Mouse (Mus musculus): Measurements from ENCODE around the gene Krt34. TPM values are rescaled to one million over a fixed set of nuclear protein-coding genes. Genes with fewer than 3 reads are reported as not detected.

The Krt34 gene
- total and polyA plus RNA-seq, 3 experiments: not detected

DNA sequence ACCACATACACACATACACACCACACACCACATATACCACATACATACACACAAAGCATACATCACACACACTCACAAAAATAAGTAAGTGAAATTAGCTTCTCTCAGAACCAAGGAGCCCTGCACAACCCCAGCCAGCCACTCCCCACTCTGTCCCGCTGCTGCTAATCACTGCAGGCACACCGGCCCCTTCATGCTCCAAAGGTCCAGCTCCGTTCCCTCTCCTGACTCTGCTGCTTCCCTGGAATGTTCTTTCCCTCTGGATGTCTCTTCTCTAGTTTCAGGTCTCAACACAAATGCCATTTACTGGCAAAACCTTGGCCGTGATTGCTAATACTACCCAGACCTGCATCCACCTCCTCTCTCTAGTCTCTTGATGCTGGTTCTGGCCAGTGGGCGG lies 30.7 kb downstream of the Krt34 start:
- Histone ChIP-seq H3K79me2 (replicated peaks; ENCODE audit: control insufficient read depth, extremely low read depth, insufficient read depth, poor library complexity, severe bottlenecking) (no peaks in the 10 kb centered on the region), H3K4me3 (replicated peaks in 1 of 3; ENCODE audit: low read depth in 2 of 3, low read length in 2 of 3, poor library complexity in 1 of 3) (no peak overlapping the region), H3K9ac (ENCODE audit: insufficient read depth, low read depth) (no peak overlapping the region), H3K36me3 (replicated peaks in 1 of 2; ENCODE audit: control insufficient read depth in 1 of 2, insufficient read depth in 1 of 2, low read length in 1 of 2) (no peaks in the 10 kb centered on the region), H3K4me1 (ENCODE audit: control insufficient read depth in 1 of 2, insufficient read depth in 2 of 2) (no peaks in the 10 kb centered on the region), H3K27me3 (replicated peaks) (peaks cover 71% of the 10 kb centered on the region), H3K4me2 (ENCODE audit: insufficient read depth, low read depth, poor library complexity, severe bottlenecking) (no peak overlapping the region), H3K9me3 (replicated peaks; ENCODE audit: low read length) (no peaks in the 10 kb centered on the region), H3K27ac (ENCODE audit: insufficient read depth, low read depth) (no peak overlapping the region)
- no peak for TF ChIP-seq POLR2AphosphoS2 (IDR thresholded peaks at IDR 0.05; ENCODE audit: low read depth, low read length)
- no peak for TF ChIP-seq IRF4 (IDR thresholded peaks at IDR 0.05; ENCODE audit: low read depth, low read length)
- no peak for TF ChIP-seq CHD2 (IDR thresholded peaks at IDR 0.05; ENCODE audit: low read length)
- no peak for TF ChIP-seq CHD1 (IDR thresholded peaks at IDR 0.05; ENCODE audit: low read depth, low read length)
- dilution Hi-C loops (cut with MboI; ENCODE audit: extremely low pct_ligation_motif_present, extremely low pct_unique_long_range_greater_than_20kb, low sequenced_read_pairs) (no loop called here), in situ Hi-C loops (cut with MboI; ENCODE audit: low pct_ligation_motif_present, low pct_unique_long_range_greater_than_20kb, low sequenced_read_pairs) (no loop called here)
- no peak for DNase-seq (ENCODE audit: extremely low read depth)

DNA sequence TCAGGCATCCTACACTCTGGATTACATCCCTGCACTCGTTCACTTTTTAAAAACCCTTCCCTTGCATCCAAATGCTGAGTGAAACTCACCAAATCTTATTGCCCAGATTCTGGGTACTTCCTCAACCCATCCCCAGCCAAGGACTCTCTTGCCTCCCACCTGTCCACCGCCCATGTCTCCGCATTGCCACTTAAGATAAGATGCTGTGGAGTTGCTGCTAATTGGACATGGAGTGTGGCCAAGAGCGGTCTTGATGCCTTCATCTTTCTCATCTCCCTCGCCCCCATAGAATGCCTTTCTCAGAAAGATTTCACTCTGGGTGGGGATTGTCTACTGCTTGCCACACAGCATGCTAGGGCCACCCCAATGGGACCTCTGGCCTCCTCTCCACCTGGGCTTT lies 33.0 kb downstream of the Krt34 start:
- H3K4me1 ChIP-seq (ENCODE audit: control insufficient read depth in 1 of 2, insufficient read depth in 2 of 2): no peaks in the 10 kb centered on the region
- peaks cover 57% of the 10 kb centered on the region for H3K27me3 ChIP-seq (replicated peaks)
- no peak overlapping the region for H3K4me3 ChIP-seq (replicated peaks in 1 of 3; ENCODE audit: low read depth in 2 of 3, low read length in 2 of 3, poor library complexity in 1 of 3)
- H3K79me2 ChIP-seq (replicated peaks; ENCODE audit: control insufficient read depth, extremely low read depth, insufficient read depth, poor library complexity, severe bottlenecking): no peaks in the 10 kb centered on the region; the same call in 1 of the 2 replicates
- no peak for DNase-seq (ENCODE audit: extremely low read depth)
- H3K4me2 ChIP-seq (ENCODE audit: insufficient read depth, low read depth, poor library complexity, severe bottlenecking): no peak overlapping the region
- H3K27ac ChIP-seq (ENCODE audit: insufficient read depth, low read depth): no peak overlapping the region
- in situ Hi-C loops (cut with MboI; ENCODE audit: low pct_ligation_motif_present, low pct_unique_long_range_greater_than_20kb, low sequenced_read_pairs) (loop anchor here (10.0 kb wide), 1 partner anchor 544 kb away; no protein-coding TSS in a partner anchor), dilution Hi-C loops (cut with MboI; ENCODE audit: extremely low pct_ligation_motif_present, extremely low pct_unique_long_range_greater_than_20kb, low sequenced_read_pairs) (no loop called here)
- H3K9me3 ChIP-seq (replicated peaks; ENCODE audit: low read length): no peaks in the 10 kb centered on the region
- TF ChIP-seq NELFE (IDR thresholded peaks at IDR 0.05; ENCODE audit: low read depth, low read length): no peak
- TF ChIP-seq RAD21 (IDR thresholded peaks at IDR 0.05; ENCODE audit: low read depth, low read length): no peak
- TF ChIP-seq CTCF (conservative IDR thresholded peaks at IDR 0.05 in 1 of 2, IDR thresholded peaks at IDR 0.05 in 1 of 2; ENCODE audit: low read depth in 2 of 2, low read length in 2 of 2): no peak
- TF ChIP-seq POLR2AphosphoS2 (IDR thresholded peaks at IDR 0.05; ENCODE audit: low read depth, low read length): no peak
- no peak for TF ChIP-seq POLR2A (IDR thresholded peaks at IDR 0.05; ENCODE audit: low read depth, low read length)
- no peak for TF ChIP-seq JUN (IDR thresholded peaks at IDR 0.05; ENCODE audit: insufficient read depth, low read depth, low read length)
- TF ChIP-seq ZC3H11A (IDR thresholded peaks at IDR 0.05; ENCODE audit: low read depth, low read length): no peak
- no peak for TF ChIP-seq SMC3 (IDR thresholded peaks at IDR 0.05; ENCODE audit: low read depth, low read length)
- TF ChIP-seq MYC (IDR thresholded peaks at IDR 0.05; ENCODE audit: low read depth, low read length): no peak
- no peak for TF ChIP-seq JUND (conservative IDR thresholded peaks at IDR 0.05; ENCODE audit: low read depth, low read length)
- no peak for TF ChIP-seq ELF1 (IDR thresholded peaks at IDR 0.05; ENCODE audit: low read depth, low read length)
- TF ChIP-seq ZMIZ1 (IDR thresholded peaks at IDR 0.05; ENCODE audit: low read depth, low read length): no peak
- H3K36me3 ChIP-seq (replicated peaks in 1 of 2; ENCODE audit: control insufficient read depth in 1 of 2, insufficient read depth in 1 of 2, low read length in 1 of 2): no peaks in the 10 kb centered on the region
- H3K9ac ChIP-seq (ENCODE audit: insufficient read depth, low read depth): no peak overlapping the region

DNA sequence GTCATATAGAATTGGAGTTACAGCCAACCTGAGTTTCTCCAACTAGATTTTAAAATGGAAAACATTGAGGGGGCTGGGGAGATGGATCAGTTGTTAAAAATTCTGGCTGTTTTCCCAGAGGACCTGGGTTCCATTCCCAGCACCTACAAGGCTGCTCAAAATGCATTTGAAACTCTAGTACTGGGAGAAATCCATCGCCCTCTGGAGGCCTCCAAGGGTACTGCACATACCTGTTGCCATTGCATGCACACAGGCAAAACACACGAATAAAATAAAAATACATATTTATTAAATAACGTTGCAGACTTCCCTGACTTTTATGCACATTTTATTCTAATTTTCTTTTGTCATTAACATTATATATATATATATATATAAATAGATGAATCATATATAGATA lies 34.7 kb downstream of the Krt34 start:
- peak; percentile 24 for DNase-seq (ENCODE audit: extremely low read depth)
- in situ Hi-C loops (cut with MboI; ENCODE audit: low pct_ligation_motif_present, low pct_unique_long_range_greater_than_20kb, low sequenced_read_pairs) (loop anchor here (10.0 kb wide), 1 partner anchor 542 kb away; no protein-coding TSS in a partner anchor), dilution Hi-C loops (cut with MboI; ENCODE audit: extremely low pct_ligation_motif_present, extremely low pct_unique_long_range_greater_than_20kb, low sequenced_read_pairs) (no loop called here)
- Histone ChIP-seq H3K4me3 (replicated peaks in 1 of 3; ENCODE audit: low read depth in 2 of 3, low read length in 2 of 3, poor library complexity in 1 of 3) (no peak overlapping the region), H3K4me2 (ENCODE audit: insufficient read depth, low read depth, poor library complexity, severe bottlenecking) (no peak overlapping the region), H3K4me1 (ENCODE audit: control insufficient read depth in 1 of 2, insufficient read depth in 2 of 2) (no peaks in the 10 kb centered on the region), H3K27me3 (replicated peaks) (peaks cover 56% of the 10 kb centered on the region), H3K9me3 (replicated peaks; ENCODE audit: low read length) (peaks cover 4% of the 10 kb centered on the region), H3K27ac (ENCODE audit: insufficient read depth, low read depth) (no peak overlapping the region), H3K9ac (ENCODE audit: insufficient read depth, low read depth) (no peak overlapping the region), H3K36me3 (replicated peaks in 1 of 2; ENCODE audit: control insufficient read depth in 1 of 2, insufficient read depth in 1 of 2, low read length in 1 of 2) (no peaks in the 10 kb centered on the region), H3K79me2 (replicated peaks; ENCODE audit: control insufficient read depth, extremely low read depth, insufficient read depth, poor library complexity, severe bottlenecking) (no peaks in the 10 kb centered on the region; the same call in 1 of the 2 replicates)
- TF ChIP-seq EP300 (IDR thresholded peaks at IDR 0.05; ENCODE audit: low read length) (no peak), CTCF (conservative IDR thresholded peaks at IDR 0.05 in 1 of 2, IDR thresholded peaks at IDR 0.05 in 1 of 2; ENCODE audit: low read depth in 2 of 2, low read length in 2 of 2) (peak; percentile 51 to 83), MYC (IDR thresholded peaks at IDR 0.05; ENCODE audit: low read depth, low read length) (no peak), SMC3 (IDR thresholded peaks at IDR 0.05; ENCODE audit: low read depth, low read length) (peak; percentile 27; the same call in 1 of the 2 replicates), UBTF (IDR thresholded peaks at IDR 0.05; ENCODE audit: low read depth, low read length) (no peak)

All from CH12.LX (cell line).